Mouse (Mus musculus) embryonic facial prominence, embryonic 12.5 days (tissue): ENCODE data around the gene Grik3. TPM values are rescaled to one million over a fixed set of nuclear protein-coding genes. Genes with fewer than 3 reads are reported as not detected.

Experiments used
- ATAC-seq: fragments of 200-750 bp; cut with Nextera tagmentation; 2 replicates; pipeline ENCODE4 v1.8.0; 2017; ENCODE audit not compliant: insufficient number of reproducible peaks, insufficient read depth, low FRiP score, low TSS enrichment
- H3K27ac ChIP-seq: fragments of 300-500 bp; sonication (generic); 2 replicates; pipeline ENCODE4 v1.5.1; 2016; ENCODE audit warnings: mild to moderate bottlenecking
- H3K27me3 ChIP-seq: fragments of 300-500 bp; sonication (generic); 2 replicates; pipeline ENCODE4 v1.6.1; 2016; ENCODE audit warnings: mild to moderate bottlenecking, moderate library complexity
- H3K36me3 ChIP-seq: fragments of 300-500 bp; sonication (generic); 2 replicates; pipeline ENCODE4 v1.6.1; 2016; ENCODE audit warnings: mild to moderate bottlenecking
- H3K4me1 ChIP-seq: fragments of 300-500 bp; sonication (generic); 2 replicates; pipeline ENCODE4 v1.6.1; 2016
- H3K4me2 ChIP-seq: fragments of 300-500 bp; sonication (generic); replicated peaks from 2 replicates; pipeline ENCODE4 v1.6.1; 2016; ENCODE audit warnings: mild to moderate bottlenecking, moderate library complexity
- H3K4me3 ChIP-seq: fragments of 300-500 bp; sonication (generic); 2 replicates; pipeline ENCODE4 v1.5.1; 2016; ENCODE audit warnings: mild to moderate bottlenecking
- H3K9ac ChIP-seq: fragments of 300-500 bp; sonication (generic); 2 replicates; pipeline ENCODE4 v1.6.1; 2016; ENCODE audit warnings: mild to moderate bottlenecking, moderate library complexity
- H3K9me3 ChIP-seq: fragments of 300-500 bp; sonication (generic); 2 replicates; pipeline ENCODE4 v1.6.1; 2016; ENCODE audit warnings: mild to moderate bottlenecking, moderate library complexity
- WGBS: fragments of 180-500 bp; shearing (Covaris S2); methylation state at CpG from one replicate; pipeline ENCODE4 v1.1.7; 2016; 5-methylcytosine and 5-hydroxymethylcytosine counted together
- microRNA-seq: library from miRNA; unstranded; fragments of <30 nt; microRNA quantifications from one replicate; pipeline ENCODE4, GENCODE M21; 2017
- polyA plus RNA-seq: library from polyadenylated mRNA; unstranded; fragments of >200 nt; fragmentation: Nextera tagmentation; extraction: Ambion mirVana; gene quantifications from 2 replicates; pipeline ENCODE4 v1.2.1, GENCODE M21; 2016

Grik3 gene
- polyA plus RNA-seq, 1 experiment from 2014 or later: 0.32 TPM

- H3K27me3 ChIP-seq: no peaks in the 10 kb centered on the region
- no peaks in the 10 kb centered on the region for H3K9me3 ChIP-seq
- H3K4me3 ChIP-seq: no peak overlapping the region
- no peak for ATAC-seq
- H3K36me3 ChIP-seq: no peaks in the 10 kb centered on the region
- no peak overlapping the region for H3K27ac ChIP-seq
- 82% methylated on average over 5 of the region's 5 CpGs for WGBS
- no peak overlapping the region for H3K9ac ChIP-seq
- H3K4me1 ChIP-seq: no peaks in the 10 kb centered on the region
- no peak overlapping the region for H3K4me2 ChIP-seq
Measured at GRCm38 (mm10) chr4:125756393-125756792, 265.9 kb downstream of the Grik3 start.

- no peak for ATAC-seq
- H3K27ac ChIP-seq: no peak overlapping the region
- 87% methylated on average over 4 of the region's 4 CpGs for WGBS
- H3K4me1 ChIP-seq: no peaks in the 10 kb centered on the region
- H3K4me3 ChIP-seq: no peak overlapping the region
- H3K9ac ChIP-seq: no peak overlapping the region
- H3K4me2 ChIP-seq: no peak overlapping the region
- H3K9me3 ChIP-seq: no peaks in the 10 kb centered on the region
- no peaks in the 10 kb centered on the region for H3K36me3 ChIP-seq
- H3K27me3 ChIP-seq: no peaks in the 10 kb centered on the region
Measured at GRCm38 (mm10) chr4:125760326-125760725, 269.8 kb downstream of the Grik3 start.

GRCm38 (mm10) chr4:125763056-125763455 lies 272.6 kb downstream of the Grik3 start:
- no peak overlapping the region for H3K4me2 ChIP-seq
- no peaks in the 10 kb centered on the region for H3K27me3 ChIP-seq
- 28% methylated on average over 5 of the region's 5 CpGs for WGBS
- ATAC-seq: no peak
- H3K4me3 ChIP-seq: no peak overlapping the region
- H3K4me1 ChIP-seq: no peaks in the 10 kb centered on the region
- H3K36me3 ChIP-seq: no peaks in the 10 kb centered on the region
- H3K9ac ChIP-seq: no peak overlapping the region
- no peak overlapping the region for H3K27ac ChIP-seq
- H3K9me3 ChIP-seq: no peaks in the 10 kb centered on the region

Small RNAs within 50 kb of the gene (microRNA-seq; reads per million reads assigned to microRNA genes)
- gene Mir692-2: not detected
